Mouse (Mus musculus) stomach, embryonic 16.5 days (tissue): ENCODE data around the gene Tbc1d23. TPM values are rescaled to one million over a fixed set of nuclear protein-coding genes. Genes with fewer than 3 reads are reported as not detected.

ENCODE experiments used
- polyA plus RNA-seq: library from polyadenylated mRNA; unstranded; fragments of >200 nt; fragmentation: Nextera tagmentation; extraction: Ambion mirVana; gene quantifications from 2 replicates; pipeline ENCODE4 v1.2.1, GENCODE M21; 2015

Gene Tbc1d23
- polyA plus RNA-seq, 1 experiment from 2014 or later = 27.9 TPM

Other genes with a start within 250 kb of the Tbc1d23 start
- gene Tmem45a2, start 160.1 kb downstream of the Tbc1d23 start, polyA plus RNA-seq = 0.31 TPM in 1 of 2 replicates, not detected in the other
- gene Tomm70a, start 109.8 kb downstream of the Tbc1d23 start, polyA plus RNA-seq = 29.3 and 31.5 TPM in 2 replicates
- gene Nit2, start 64.2 kb downstream of the Tbc1d23 start, polyA plus RNA-seq = 71.8 and 72.8 TPM in 2 replicates
- gene Tmem30c, start 61.4 kb upstream of the Tbc1d23 start, polyA plus RNA-seq = 0.08 TPM in 1 of 2 replicates, not detected in the other
- gene Filip1l, start 121.6 kb upstream of the Tbc1d23 start, polyA plus RNA-seq = 56.2 and 60.3 TPM in 2 replicates